Mouse (Mus musculus): ENCODE measurements around the gene Hfe2. TPM values are rescaled to one million over a fixed set of nuclear protein-coding genes. Genes with fewer than 3 reads are reported as not detected.

The Hfe2 gene
- polyA plus RNA-seq, 1 experiment from 2014 or later = 1.8 TPM

GRCm38 (mm10) chr3:96566661-96567450 lies 41.9 kb downstream of the Hfe2 start:
- H3K4me1 ChIP-seq (ENCODE audit: control insufficient read depth, insufficient read depth, low read length) = peaks cover 8% of the 10 kb centered on the region; the same call in 1 of the 2 replicates
- H3K9ac ChIP-seq (ENCODE audit: low read length) = no peak overlapping the region
- DNase-seq (ENCODE audit: low spot score) (no peak), ATAC-seq (ENCODE audit: insufficient number of reproducible peaks, low FRiP score, low TSS enrichment, low read depth) (no peak)
- no peak overlapping the region for H3K4me2 ChIP-seq (ENCODE audit: low read depth, severe bottlenecking)
- 88% methylated on average over 8 of the region's 8 CpGs for WGBS
- H3K4me3 ChIP-seq (ENCODE audit: low read depth, low read length) = no peak overlapping the region
- no peaks in the 10 kb centered on the region for H3K36me3 ChIP-seq (ENCODE audit: control insufficient read depth, insufficient read depth, low read length)
- no peaks in the 10 kb centered on the region for H3K27me3 ChIP-seq (ENCODE audit: control insufficient read depth, insufficient read depth, low read length)
- H3K27ac ChIP-seq (replicated peaks; ENCODE audit: low read depth, low read length) = no peak overlapping the region
- no peaks in the 10 kb centered on the region for H3K9me3 ChIP-seq (ENCODE audit: control insufficient read depth, low read length)

DNA sequence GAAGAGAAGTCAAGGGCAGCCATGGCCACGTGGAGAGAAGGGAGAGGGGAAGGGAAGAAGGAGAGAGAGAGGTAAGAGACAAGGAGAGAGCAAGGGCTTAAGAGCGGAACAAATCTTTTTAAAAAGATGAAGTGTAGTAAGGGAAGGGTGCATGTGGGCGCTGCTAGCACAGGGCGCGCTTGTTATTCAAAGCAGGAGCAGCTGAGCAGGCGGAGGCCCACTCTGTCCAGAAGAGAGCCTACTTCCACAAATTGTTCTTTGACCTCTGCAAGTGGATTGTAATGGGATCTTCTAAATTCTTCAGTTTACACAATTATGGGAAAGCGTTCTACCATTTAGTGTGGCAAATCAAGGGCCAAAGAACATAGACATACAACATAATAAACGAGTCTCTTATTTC lies 43.6 kb downstream of the Hfe2 start:
- Histone ChIP-seq H3K36me3 (ENCODE audit: control insufficient read depth, insufficient read depth, low read length) (no peaks in the 10 kb centered on the region), H3K9me3 (ENCODE audit: control insufficient read depth, low read length) (no peaks in the 10 kb centered on the region), H3K4me1 (ENCODE audit: control insufficient read depth, insufficient read depth, low read length) (peaks cover 8% of the 10 kb centered on the region; the same call in 1 of the 2 replicates), H3K9ac (ENCODE audit: low read length) (no peak overlapping the region), H3K4me2 (ENCODE audit: low read depth, severe bottlenecking) (no peak overlapping the region), H3K27ac (replicated peaks; ENCODE audit: low read depth, low read length) (no peak overlapping the region; the same call in 1 of the 2 replicates), H3K4me3 (ENCODE audit: low read depth, low read length) (no peak overlapping the region), H3K27me3 (ENCODE audit: control insufficient read depth, insufficient read depth, low read length) (no peaks in the 10 kb centered on the region)
- no peak for DNase-seq (ENCODE audit: low spot score)
- 88% methylated on average over 8 of the region's 8 CpGs for WGBS
- no peak for ATAC-seq (ENCODE audit: insufficient number of reproducible peaks, low FRiP score, low TSS enrichment, low read depth)

DNA sequence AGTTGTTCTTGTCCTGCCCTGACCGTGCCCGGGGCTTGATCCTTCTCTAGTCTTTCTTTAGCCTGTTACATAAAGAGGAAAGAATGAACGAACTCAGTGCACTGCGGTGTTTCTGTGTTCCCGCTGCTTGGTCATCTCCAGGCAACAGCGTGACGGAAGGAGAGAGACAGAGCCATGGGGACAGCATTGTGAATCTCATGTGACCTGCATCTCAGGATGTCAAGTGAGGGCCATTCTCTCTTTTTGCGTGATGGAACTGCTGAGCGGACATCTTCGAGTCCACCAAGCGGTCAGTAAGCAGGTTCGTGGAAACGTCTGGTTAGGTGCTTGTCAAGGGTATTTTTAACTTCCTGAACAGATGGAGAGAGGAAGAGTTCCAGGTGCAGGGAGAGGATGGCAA lies 44.5 kb downstream of the Hfe2 start:
- no peak for DNase-seq (ENCODE audit: low spot score)
- Histone ChIP-seq H3K4me3 (ENCODE audit: low read depth, low read length) (no peak overlapping the region), H3K9me3 (ENCODE audit: control insufficient read depth, low read length) (no peaks in the 10 kb centered on the region), H3K27me3 (ENCODE audit: control insufficient read depth, insufficient read depth, low read length) (no peaks in the 10 kb centered on the region), H3K4me2 (ENCODE audit: low read depth, severe bottlenecking) (no peak overlapping the region), H3K36me3 (ENCODE audit: control insufficient read depth, insufficient read depth, low read length) (no peaks in the 10 kb centered on the region), H3K27ac (replicated peaks; ENCODE audit: low read depth, low read length) (no peak overlapping the region), H3K9ac (ENCODE audit: low read length) (no peak overlapping the region), H3K4me1 (ENCODE audit: control insufficient read depth, insufficient read depth, low read length) (peaks cover 4% of the 10 kb centered on the region; the same call in 1 of the 2 replicates)
- 94% methylated on average over 13 of the region's 13 CpGs for WGBS
- ATAC-seq (ENCODE audit: insufficient number of reproducible peaks, low FRiP score, low TSS enrichment, low read depth) = no peak

DNA sequence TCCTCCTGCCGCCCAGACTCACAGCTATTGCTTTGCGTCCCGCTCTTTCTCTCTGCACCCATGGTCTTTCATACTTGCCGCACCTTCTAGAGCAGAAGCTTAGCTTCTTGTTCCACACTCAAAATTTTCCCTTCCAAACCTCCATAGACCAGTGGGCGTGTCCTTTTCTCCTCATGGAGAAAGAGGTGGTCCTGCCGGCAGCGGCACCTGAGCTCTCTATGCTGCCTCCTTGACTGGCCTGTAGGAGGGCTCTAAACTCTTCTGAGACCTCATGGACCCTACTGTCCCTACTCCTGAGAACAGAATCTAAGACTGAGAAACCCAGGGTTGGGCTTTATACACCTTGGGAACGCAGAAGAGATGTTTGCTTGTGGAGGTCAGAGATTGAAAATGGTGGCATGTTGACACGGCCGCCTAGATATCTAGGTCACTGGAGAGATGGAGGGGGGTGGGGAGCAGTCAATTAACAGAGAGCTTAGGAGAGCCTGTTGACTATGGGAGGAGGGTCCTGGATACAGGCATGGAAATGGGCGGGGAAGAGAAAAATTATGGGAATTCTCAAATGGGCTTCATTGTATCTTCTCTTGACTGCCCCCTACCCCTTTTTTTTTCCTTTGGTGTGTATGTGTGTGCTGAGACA lies 45.1 kb downstream of the Hfe2 start:
- H3K9me3 ChIP-seq (ENCODE audit: control insufficient read depth, low read length) = no peaks in the 10 kb centered on the region
- H3K27me3 ChIP-seq (ENCODE audit: control insufficient read depth, insufficient read depth, low read length) = no peaks in the 10 kb centered on the region
- H3K9ac ChIP-seq (ENCODE audit: low read length) = no peak overlapping the region
- 83% methylated on average over 11 of the region's 11 CpGs for whole genome bisulfite sequencing
- no peaks in the 10 kb centered on the region for H3K36me3 ChIP-seq (ENCODE audit: control insufficient read depth, insufficient read depth, low read length)
- H3K4me3 ChIP-seq (ENCODE audit: low read depth, low read length) = no peak overlapping the region
- ATAC-seq (ENCODE audit: insufficient number of reproducible peaks, low FRiP score, low TSS enrichment, low read depth) = no peak
- H3K27ac ChIP-seq (replicated peaks; ENCODE audit: low read depth, low read length) = no peak overlapping the region
- no peak for DNase-seq (ENCODE audit: low spot score)
- H3K4me2 ChIP-seq (ENCODE audit: low read depth, severe bottlenecking) = no peak overlapping the region
- H3K4me1 ChIP-seq (ENCODE audit: control insufficient read depth, insufficient read depth, low read length) = no peaks in the 10 kb centered on the region

GRCm38 (mm10) chr3:96570643-96571042 lies 45.7 kb downstream of the Hfe2 start:
- Histone ChIP-seq H3K36me3 (ENCODE audit: control insufficient read depth, insufficient read depth, low read length) (no peaks in the 10 kb centered on the region), H3K4me3 (ENCODE audit: low read depth, low read length) (no peak overlapping the region), H3K4me1 (ENCODE audit: control insufficient read depth, insufficient read depth, low read length) (no peaks in the 10 kb centered on the region), H3K27me3 (ENCODE audit: control insufficient read depth, insufficient read depth, low read length) (no peaks in the 10 kb centered on the region), H3K9me3 (ENCODE audit: control insufficient read depth, low read length) (no peaks in the 10 kb centered on the region), H3K9ac (ENCODE audit: low read length) (no peak overlapping the region), H3K27ac (replicated peaks; ENCODE audit: low read depth, low read length) (no peak overlapping the region), H3K4me2 (ENCODE audit: low read depth, severe bottlenecking) (no peak overlapping the region)
- WGBS = 79% methylated on average over 7 of the region's 7 CpGs
- ATAC-seq (ENCODE audit: insufficient number of reproducible peaks, low FRiP score, low TSS enrichment, low read depth) (no peak), DNase-seq (ENCODE audit: low spot score) (no peak)

GRCm38 (mm10) chr3:96571336-96571735 lies 46.4 kb downstream of the Hfe2 start:
- no peak overlapping the region for H3K27ac ChIP-seq (replicated peaks; ENCODE audit: low read depth, low read length)
- no peak overlapping the region for H3K4me2 ChIP-seq (ENCODE audit: low read depth, severe bottlenecking)
- no peak for DNase-seq (ENCODE audit: low spot score)
- H3K9me3 ChIP-seq (ENCODE audit: control insufficient read depth, low read length) = no peaks in the 10 kb centered on the region
- ATAC-seq (ENCODE audit: insufficient number of reproducible peaks, low FRiP score, low TSS enrichment, low read depth) = no peak
- 72% methylated on average over 2 of the region's 2 CpGs for WGBS
- peaks cover 3% of the 10 kb centered on the region; the same call in 1 of the 2 replicates for H3K4me1 ChIP-seq (ENCODE audit: control insufficient read depth, insufficient read depth, low read length)
- no peaks in the 10 kb centered on the region for H3K36me3 ChIP-seq (ENCODE audit: control insufficient read depth, insufficient read depth, low read length)
- no peak overlapping the region for H3K9ac ChIP-seq (ENCODE audit: low read length)
- no peaks in the 10 kb centered on the region for H3K27me3 ChIP-seq (ENCODE audit: control insufficient read depth, insufficient read depth, low read length)
- H3K4me3 ChIP-seq (ENCODE audit: low read depth, low read length) = no peak overlapping the region

DNA sequence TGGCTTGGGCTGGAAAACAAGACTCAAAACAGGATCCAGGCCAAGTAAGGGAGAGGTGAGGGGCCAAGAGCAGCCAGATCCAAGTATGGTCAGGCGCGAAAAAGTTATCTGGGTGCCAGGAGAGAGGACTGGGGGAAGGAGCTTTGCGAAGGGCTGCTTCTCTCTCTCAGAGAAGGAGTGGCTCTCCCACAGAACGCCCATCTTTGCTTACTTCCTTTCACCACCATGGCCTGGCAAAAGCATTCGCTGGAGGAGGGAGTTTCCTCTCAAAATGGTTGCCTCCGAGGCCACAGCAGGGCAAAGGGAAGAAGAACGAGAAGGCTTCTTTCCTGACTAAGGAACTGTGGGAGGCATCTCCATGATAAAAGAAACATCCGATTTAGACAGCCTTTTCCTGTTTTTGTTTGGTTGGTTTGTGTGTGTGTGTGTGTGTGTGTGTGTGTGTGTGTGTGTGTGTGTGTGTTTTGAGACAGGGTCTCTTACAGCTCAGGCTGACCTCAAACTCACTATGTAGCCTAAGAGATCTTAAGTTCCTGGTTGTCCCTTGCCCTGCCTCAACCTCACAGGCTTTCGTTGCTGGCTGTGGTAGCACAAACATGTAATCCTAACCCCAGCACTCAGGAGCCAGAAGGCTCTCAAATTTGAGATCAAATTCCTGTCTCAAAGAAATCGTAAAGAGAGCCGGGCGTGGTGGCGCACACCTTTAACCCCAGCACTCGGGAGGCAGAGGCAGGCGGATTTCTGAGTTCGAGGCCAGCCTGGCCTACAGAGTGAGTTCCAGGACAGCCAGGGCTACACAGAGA lies 47.1 kb downstream of the Hfe2 start:
- no peaks in the 10 kb centered on the region for H3K27me3 ChIP-seq (ENCODE audit: control insufficient read depth, insufficient read depth, low read length)
- H3K9me3 ChIP-seq (ENCODE audit: control insufficient read depth, low read length) = no peaks in the 10 kb centered on the region
- H3K4me2 ChIP-seq (ENCODE audit: low read depth, severe bottlenecking) = no peak overlapping the region
- H3K9ac ChIP-seq (ENCODE audit: low read length) = no peak overlapping the region
- H3K4me3 ChIP-seq (ENCODE audit: low read depth, low read length) = no peak overlapping the region
- peaks cover 11% of the 10 kb centered on the region for H3K4me1 ChIP-seq (ENCODE audit: control insufficient read depth, insufficient read depth, low read length)
- no peaks in the 10 kb centered on the region for H3K36me3 ChIP-seq (ENCODE audit: control insufficient read depth, insufficient read depth, low read length)
- WGBS = 81% methylated on average over 16 of the region's 16 CpGs
- H3K27ac ChIP-seq (replicated peaks; ENCODE audit: low read depth, low read length) = no peak overlapping the region
- DNase-seq (ENCODE audit: low spot score) = no peak
- ATAC-seq (ENCODE audit: insufficient number of reproducible peaks, low FRiP score, low TSS enrichment, low read depth) = no peak
